Mouse (Mus musculus) forebrain, embryonic 12.5 days (tissue): Measurements from ENCODE around the gene 2310022A10Rik. TPM values are rescaled to one million over a fixed set of nuclear protein-coding genes. Genes with fewer than 3 reads are reported as not detected.

Source experiments
- ATAC-seq: fragments of 200-750 bp; cut with Nextera tagmentation; 2 replicates; pipeline ENCODE4 v1.8.0; 2017; ENCODE audit warnings: moderate TSS enrichment; ENCODE audit not compliant: low FRiP score
- H3K27ac ChIP-seq: fragments of 300-500 bp; sonication (generic); 2 replicates; pipeline ENCODE4 v1.5.1; 2016; ENCODE audit warnings: mild to moderate bottlenecking
- H3K27me3 ChIP-seq: fragments of 300-500 bp; sonication (generic); 2 replicates; pipeline ENCODE4 v1.6.1; 2016; ENCODE audit warnings: mild to moderate bottlenecking
- H3K36me3 ChIP-seq: fragments of 300-500 bp; sonication (generic); replicated peaks from 2 replicates; pipeline ENCODE4 v1.6.1; 2016; ENCODE audit warnings: mild to moderate bottlenecking
- H3K4me1 ChIP-seq: fragments of 300-500 bp; sonication (generic); 2 replicates; pipeline ENCODE4 v1.6.1; 2016
- H3K4me2 ChIP-seq: fragments of 300-500 bp; sonication (generic); 2 replicates; pipeline ENCODE4 v1.6.1; 2016; ENCODE audit warnings: mild to moderate bottlenecking, moderate library complexity
- H3K4me3 ChIP-seq: fragments of 300-500 bp; sonication (generic); replicated peaks from 2 replicates; pipeline ENCODE4 v1.5.1; 2016; ENCODE audit warnings: mild to moderate bottlenecking
- H3K9ac ChIP-seq: fragments of 300-500 bp; sonication (generic); 2 replicates; pipeline ENCODE4 v1.6.1; 2016; ENCODE audit warnings: mild to moderate bottlenecking
- H3K9me3 ChIP-seq: fragments of 300-500 bp; sonication (generic); 2 replicates; pipeline ENCODE4 v1.6.1; 2016
- WGBS: fragments of 180-500 bp; shearing (Covaris S2); methylation state at CpG from one replicate; pipeline ENCODE4 v1.1.7; 2016; 5-methylcytosine and 5-hydroxymethylcytosine counted together
- polyA plus RNA-seq: library from polyadenylated mRNA; unstranded; fragments of >200 nt; fragmentation: Nextera tagmentation; extraction: Ambion mirVana; gene quantifications from 2 replicates; pipeline ENCODE4 v1.2.1, GENCODE M21; 2016

Gene 2310022A10Rik
- polyA plus RNA-seq, 1 experiment from 2014 or later, result 38.7 TPM

DNA sequence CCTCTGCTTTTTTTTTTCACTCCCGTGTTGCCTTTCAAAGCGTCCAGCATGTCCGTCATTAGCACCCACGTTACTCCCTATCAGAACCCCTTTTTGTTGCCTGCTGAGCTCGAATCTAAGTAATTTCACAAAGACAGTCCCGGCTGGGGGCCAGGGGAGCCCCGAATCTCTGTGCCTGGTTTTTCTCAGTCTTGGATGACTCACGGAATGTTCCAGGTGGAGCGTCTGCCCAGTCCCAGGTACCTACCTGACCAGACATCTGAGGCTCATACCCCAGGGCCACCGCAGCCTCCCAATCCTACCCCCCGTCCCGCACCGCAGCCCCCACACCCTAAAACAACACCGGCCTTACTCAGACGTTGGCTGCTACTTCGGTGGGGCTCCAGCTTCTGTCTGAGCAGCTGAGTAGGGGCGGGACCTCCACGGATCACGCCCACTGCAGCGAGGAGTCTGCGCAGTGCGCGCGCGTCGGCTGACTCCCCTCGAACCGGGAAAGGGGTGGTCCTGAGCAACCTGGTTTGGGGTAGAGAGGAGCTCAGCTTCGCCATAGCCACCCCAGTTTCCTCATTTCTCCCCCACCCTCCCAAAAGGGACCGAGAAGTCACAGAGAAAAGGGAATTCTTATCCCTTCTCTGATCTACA, 10.5 kb upstream of the 2310022A10Rik start:
- no peaks in the 10 kb centered on the region for H3K27me3 ChIP-seq
- H3K4me1 ChIP-seq, result peaks cover 23% of the 10 kb centered on the region
- no peaks in the 10 kb centered on the region for H3K9me3 ChIP-seq
- ATAC-seq, result peak; percentile 95
- H3K9ac ChIP-seq, result peak overlapping the region; percentile 62
- no peak overlapping the region for H3K27ac ChIP-seq
- H3K4me3 ChIP-seq, result peak overlapping the region; percentile 45
- peak overlapping the region; percentile 80 for H3K4me2 ChIP-seq
- peaks cover 20% of the 10 kb centered on the region for H3K36me3 ChIP-seq
- 1% methylated on average over 30 of the region's 30 CpGs for WGBS

DNA sequence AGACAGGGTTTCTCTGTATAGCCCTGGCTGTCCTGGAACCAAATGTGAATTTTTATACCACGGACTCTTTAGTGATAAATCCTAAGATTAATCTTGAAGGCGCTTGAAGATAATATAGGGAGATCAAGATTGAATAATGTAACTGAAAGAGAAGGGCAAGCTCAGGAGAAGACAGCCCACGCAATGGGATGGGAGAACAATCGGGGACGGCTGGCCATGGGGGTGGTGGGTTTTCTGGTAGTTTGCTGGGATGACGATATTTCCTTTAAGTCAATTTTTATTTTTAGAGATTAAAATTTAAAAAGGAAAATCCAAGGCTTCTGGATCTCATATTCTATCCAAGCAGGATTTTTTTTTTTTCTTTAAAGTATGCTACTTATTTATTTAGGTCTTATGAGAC, 10.0 kb upstream of the 2310022A10Rik start:
- peaks cover 23% of the 10 kb centered on the region for H3K4me1 ChIP-seq
- no peak overlapping the region for H3K27ac ChIP-seq
- 59% methylated on average over 6 of the region's 6 CpGs for WGBS
- H3K4me3 ChIP-seq, result peak overlapping the region; percentile 45
- H3K4me2 ChIP-seq, result peak overlapping the region; percentile 80
- no peak; the same call in 1 of the 2 replicates for ATAC-seq
- H3K36me3 ChIP-seq, result peaks cover 14% of the 10 kb centered on the region
- H3K9me3 ChIP-seq, result no peaks in the 10 kb centered on the region
- H3K27me3 ChIP-seq, result no peaks in the 10 kb centered on the region
- peak overlapping the region; percentile 62; the same call in 1 of the 2 replicates for H3K9ac ChIP-seq

DNA sequence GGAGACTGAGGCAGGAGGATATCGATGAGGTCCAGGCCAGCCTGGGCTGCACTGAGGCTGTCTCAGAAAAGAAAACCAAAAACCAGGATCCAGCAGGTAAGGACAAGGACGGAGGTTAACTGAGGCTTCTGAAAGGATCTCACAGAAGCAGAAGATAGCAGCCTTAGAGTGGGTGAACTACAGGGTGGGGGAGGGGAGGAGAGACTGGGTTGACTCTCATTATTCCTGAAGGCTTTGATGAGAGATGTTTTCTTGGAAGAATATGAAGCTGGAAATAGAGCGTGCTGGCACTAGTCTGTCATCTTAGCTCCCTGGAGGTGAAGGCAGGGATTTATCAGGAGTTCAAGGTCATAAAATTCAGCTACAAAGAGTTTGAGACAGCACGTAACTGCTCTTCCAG, 9.2 kb upstream of the 2310022A10Rik start:
- peaks cover 23% of the 10 kb centered on the region for H3K4me1 ChIP-seq
- no peak overlapping the region for H3K9ac ChIP-seq
- H3K27ac ChIP-seq, result no peak overlapping the region
- H3K4me2 ChIP-seq, result no peak overlapping the region
- peaks cover 12% of the 10 kb centered on the region for H3K36me3 ChIP-seq
- 92% methylated on average over 4 of the region's 4 CpGs for WGBS
- ATAC-seq, result no peak
- H3K27me3 ChIP-seq, result no peaks in the 10 kb centered on the region
- no peaks in the 10 kb centered on the region for H3K9me3 ChIP-seq
- H3K4me3 ChIP-seq, result no peak overlapping the region

DNA sequence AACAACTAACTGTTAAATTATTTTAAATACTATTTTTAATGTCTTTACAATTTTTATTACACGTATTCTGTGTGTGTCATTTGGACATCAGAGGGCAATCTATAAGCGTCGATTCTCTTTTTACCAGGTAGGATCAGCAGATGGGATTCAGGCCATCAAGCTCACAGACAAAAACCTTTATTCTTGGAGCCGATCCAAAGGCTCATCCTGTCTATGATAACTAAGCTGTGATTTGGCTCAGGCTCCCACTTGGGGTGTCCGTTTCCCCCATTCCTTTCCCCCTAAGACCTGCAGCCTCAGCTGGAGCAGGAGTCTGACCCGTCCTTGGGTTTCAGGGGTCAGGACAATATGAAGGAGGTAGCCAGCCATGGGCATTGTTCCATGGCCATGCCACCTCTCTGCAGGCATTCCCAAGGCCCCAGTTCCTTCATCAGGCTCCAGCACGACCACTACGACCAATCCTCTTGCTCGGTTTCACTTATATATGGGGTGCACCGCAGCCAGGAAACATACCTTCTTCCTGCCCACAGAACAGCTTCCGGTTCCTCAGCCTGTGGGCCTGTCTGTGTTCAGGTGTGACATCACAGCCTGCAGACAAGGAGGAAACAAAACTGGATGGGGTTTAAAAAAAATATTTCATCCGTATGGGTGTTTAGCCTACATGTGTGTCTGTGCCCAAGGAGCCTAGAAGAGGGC, 8.2 kb upstream of the 2310022A10Rik start:
- Histone ChIP-seq H3K27me3 (no peaks in the 10 kb centered on the region), H3K36me3 (peaks cover 4% of the 10 kb centered on the region; the same call in 1 of the 2 replicates), H3K4me3 (no peak overlapping the region), H3K4me1 (peaks cover 23% of the 10 kb centered on the region), H3K9ac (no peak overlapping the region), H3K27ac (no peak overlapping the region), H3K9me3 (no peaks in the 10 kb centered on the region), H3K4me2 (no peak overlapping the region)
- ATAC-seq, result no peak
- WGBS, result 90% methylated on average over 12 of the region's 12 CpGs

DNA sequence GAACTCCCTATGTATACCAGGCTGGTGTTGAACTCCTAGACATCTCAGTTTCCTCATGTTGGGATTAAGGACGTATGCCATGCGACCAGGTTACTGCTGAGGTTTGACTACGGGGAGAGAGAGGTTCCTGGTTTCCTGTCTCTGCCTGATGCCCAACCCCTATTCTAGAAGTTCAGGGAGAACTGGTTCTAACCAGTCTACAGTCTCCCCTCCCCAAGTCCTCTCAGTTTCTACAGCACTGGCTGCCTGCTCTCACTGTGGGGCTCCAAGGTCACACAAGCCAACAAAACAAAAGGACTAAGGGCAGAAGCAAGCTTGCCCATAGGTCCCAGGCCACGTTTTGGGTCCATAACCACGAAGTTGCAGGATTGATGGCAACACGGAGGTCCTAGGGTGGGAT, 3.4 kb upstream of the 2310022A10Rik start:
- Histone ChIP-seq H3K9me3 (no peaks in the 10 kb centered on the region), H3K4me1 (peaks cover 18% of the 10 kb centered on the region), H3K27ac (no peak overlapping the region), H3K9ac (no peak overlapping the region), H3K4me2 (no peak overlapping the region), H3K27me3 (no peaks in the 10 kb centered on the region), H3K4me3 (no peak overlapping the region), H3K36me3 (no peaks in the 10 kb centered on the region)
- no peak for ATAC-seq
- whole genome bisulfite sequencing, result 89% methylated on average over 6 of the region's 6 CpGs

DNA sequence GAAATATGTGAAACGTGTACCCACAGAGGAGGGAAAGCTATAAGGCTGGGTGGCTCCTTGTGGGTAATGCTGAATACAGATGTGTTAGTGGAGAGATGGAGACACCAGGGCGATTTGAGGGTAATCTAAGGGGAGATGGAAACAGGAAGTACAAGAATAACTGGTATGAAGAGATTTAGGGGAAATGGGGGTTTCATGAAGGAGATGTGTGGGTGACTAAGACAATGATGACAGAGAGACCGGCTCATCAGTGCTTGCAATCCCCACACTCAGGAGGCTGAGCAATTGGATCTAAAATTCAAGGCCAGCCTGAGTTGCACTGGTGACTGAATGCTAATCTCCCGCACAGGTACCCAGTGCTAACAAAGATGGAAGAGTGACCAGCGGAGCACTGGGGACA, 963 bp upstream of the 2310022A10Rik start:
- no peak overlapping the region for H3K27ac ChIP-seq
- H3K27me3 ChIP-seq, result no peaks in the 10 kb centered on the region
- H3K9me3 ChIP-seq, result no peaks in the 10 kb centered on the region
- H3K36me3 ChIP-seq, result peaks cover 13% of the 10 kb centered on the region
- peaks cover 22% of the 10 kb centered on the region for H3K4me1 ChIP-seq
- 54% methylated on average over 5 of the region's 5 CpGs for WGBS
- H3K4me2 ChIP-seq, result peak overlapping the region; percentile 65
- no peak for ATAC-seq
- H3K9ac ChIP-seq, result 0 out of 2 replicates have a peak overlapping the region, but pooled peaks have one; percentile 68
- peak overlapping the region; percentile 75 for H3K4me3 ChIP-seq

DNA sequence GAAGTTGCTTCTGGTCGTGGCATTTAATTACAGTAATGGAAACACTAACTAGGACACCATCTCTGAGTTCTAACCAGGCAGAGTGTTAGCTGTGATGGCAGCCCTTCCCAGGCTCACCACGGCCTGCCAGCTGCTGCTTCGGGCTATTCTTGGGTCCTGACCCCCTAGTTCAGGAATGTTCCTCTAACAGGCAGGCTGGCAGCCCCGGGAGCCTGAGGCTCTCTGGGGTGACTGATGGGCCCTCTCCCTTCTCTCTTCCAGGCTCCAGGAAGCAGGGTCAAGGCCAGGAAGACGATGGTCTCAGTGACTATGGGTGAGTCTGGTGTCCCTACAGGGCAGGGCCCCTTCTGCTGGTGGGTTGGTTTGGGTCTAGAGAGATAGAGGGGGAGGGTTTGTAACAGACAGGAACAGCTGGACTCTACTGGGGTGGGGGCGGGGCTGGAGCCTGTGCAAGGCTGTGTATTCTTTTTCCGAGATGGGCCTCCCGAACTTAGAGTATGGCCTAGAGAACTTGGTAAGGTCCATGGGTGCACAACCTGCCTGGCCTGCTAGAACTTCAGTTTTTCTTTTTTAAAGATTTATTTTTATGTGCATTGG, 7.4 kb downstream of the 2310022A10Rik start:
- H3K4me1 ChIP-seq, result no peaks in the 10 kb centered on the region
- H3K4me2 ChIP-seq, result no peak overlapping the region
- peaks cover 70% of the 10 kb centered on the region for H3K36me3 ChIP-seq
- no peak overlapping the region for H3K9ac ChIP-seq
- ATAC-seq, result no peak
- H3K27ac ChIP-seq, result no peak overlapping the region
- no peak overlapping the region for H3K4me3 ChIP-seq
- H3K9me3 ChIP-seq, result no peaks in the 10 kb centered on the region
- 84% methylated on average over 8 of the region's 8 CpGs for WGBS
- no peaks in the 10 kb centered on the region for H3K27me3 ChIP-seq

DNA sequence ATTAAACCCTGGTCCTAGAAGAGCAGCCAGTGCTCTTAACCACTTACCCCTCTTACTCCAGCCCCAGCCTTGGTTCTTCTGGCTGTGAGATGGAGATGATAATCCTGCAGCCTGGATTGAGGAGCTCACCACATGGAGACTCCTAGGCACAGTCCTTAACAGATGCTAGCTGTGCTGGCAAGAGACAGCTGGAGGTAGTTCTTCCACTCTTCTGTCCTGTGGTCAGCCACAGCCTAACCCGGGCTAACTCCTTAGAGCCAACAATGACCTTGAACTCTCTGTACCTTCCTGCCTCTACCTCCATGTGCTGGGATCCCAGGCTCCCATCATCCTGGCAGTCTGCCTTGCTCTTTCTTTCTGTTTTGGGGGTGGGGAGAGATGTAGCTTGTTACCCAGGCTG, 7.9 kb downstream of the 2310022A10Rik start:
- WGBS, result 91% methylated on average over 1 of the region's 1 CpGs
- Histone ChIP-seq H3K9ac (no peak overlapping the region; the same call in 1 of the 2 replicates), H3K9me3 (no peaks in the 10 kb centered on the region), H3K4me3 (no peak overlapping the region), H3K27me3 (no peaks in the 10 kb centered on the region), H3K4me2 (no peak overlapping the region), H3K36me3 (peaks cover 68% of the 10 kb centered on the region), H3K4me1 (no peaks in the 10 kb centered on the region), H3K27ac (no peak overlapping the region)
- no peak for ATAC-seq

DNA sequence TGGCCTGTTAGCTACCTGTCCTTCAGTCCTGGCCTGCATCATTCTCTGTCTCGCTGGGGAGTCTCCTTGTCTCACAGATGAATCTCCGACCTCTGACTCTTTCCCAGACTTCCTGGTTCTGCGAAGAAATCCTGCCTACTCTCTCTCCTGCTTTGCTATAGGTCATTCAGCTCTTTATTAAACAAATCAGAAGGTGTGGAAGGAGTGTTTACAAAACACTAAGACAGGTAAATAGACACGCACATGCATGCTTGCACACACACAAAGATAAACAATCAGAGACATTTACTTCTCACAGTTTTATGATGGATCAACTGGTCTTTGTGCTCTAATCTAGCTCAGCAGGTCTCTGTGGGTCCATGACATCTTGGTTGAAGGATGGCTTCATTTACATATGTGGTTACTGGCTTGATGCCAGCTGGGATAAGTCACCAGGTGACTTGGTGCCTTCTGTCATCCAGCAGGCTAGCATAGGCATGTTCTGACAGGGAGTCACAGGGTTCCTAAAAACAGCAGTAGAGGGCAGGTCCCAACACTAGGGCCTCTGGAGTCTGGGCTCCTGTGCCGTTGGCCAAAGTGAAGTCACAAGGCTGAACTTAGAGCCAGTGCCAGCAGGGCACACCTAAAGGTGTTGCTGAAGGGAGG, 16.7 kb downstream of the 2310022A10Rik start:
- Histone ChIP-seq H3K4me3 (no peak overlapping the region), H3K36me3 (peaks cover 75% of the 10 kb centered on the region)

DNA sequence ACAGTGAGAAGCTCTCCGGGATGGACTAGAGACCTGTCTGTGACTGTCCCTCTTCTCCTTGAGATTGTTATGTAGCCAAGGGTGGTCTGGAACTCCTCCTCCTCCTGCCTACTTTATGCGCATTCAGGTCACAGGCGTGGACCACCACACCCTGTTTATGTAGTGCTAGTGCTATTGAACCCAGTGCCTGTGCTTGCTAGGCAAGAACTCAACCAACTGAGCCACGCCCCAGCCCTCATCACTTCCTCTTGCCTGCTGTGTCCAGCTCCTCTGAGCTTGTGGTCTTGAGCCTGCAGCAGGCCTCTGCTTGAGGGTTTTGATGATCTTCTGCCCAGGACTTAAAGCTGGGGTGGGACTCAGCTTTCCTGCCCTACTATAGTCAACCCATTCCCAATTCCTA, 19.1 kb downstream of the 2310022A10Rik start:
- H3K4me3 ChIP-seq, result no peak overlapping the region
- H3K4me2 ChIP-seq, result no peak overlapping the region
- no peaks in the 10 kb centered on the region for H3K4me1 ChIP-seq
- no peak overlapping the region for H3K9ac ChIP-seq
- H3K36me3 ChIP-seq, result peaks cover 78% of the 10 kb centered on the region
- no peaks in the 10 kb centered on the region for H3K9me3 ChIP-seq
- ATAC-seq, result no peak
- H3K27me3 ChIP-seq, result no peaks in the 10 kb centered on the region
- 95% methylated on average over 4 of the region's 4 CpGs for WGBS
- no peak overlapping the region for H3K27ac ChIP-seq

More for the DNA sequence above, 16.7 kb downstream of the 2310022A10Rik start:
- ATAC-seq, result no peak
- WGBS, result 92% methylated on average over 5 of the region's 5 CpGs
- no peaks in the 10 kb centered on the region for H3K4me1 ChIP-seq
- H3K9me3 ChIP-seq, result no peaks in the 10 kb centered on the region
- H3K27ac ChIP-seq, result no peak overlapping the region
- no peak overlapping the region for H3K4me2 ChIP-seq
- no peaks in the 10 kb centered on the region for H3K27me3 ChIP-seq
- H3K9ac ChIP-seq, result no peak overlapping the region

DNA sequence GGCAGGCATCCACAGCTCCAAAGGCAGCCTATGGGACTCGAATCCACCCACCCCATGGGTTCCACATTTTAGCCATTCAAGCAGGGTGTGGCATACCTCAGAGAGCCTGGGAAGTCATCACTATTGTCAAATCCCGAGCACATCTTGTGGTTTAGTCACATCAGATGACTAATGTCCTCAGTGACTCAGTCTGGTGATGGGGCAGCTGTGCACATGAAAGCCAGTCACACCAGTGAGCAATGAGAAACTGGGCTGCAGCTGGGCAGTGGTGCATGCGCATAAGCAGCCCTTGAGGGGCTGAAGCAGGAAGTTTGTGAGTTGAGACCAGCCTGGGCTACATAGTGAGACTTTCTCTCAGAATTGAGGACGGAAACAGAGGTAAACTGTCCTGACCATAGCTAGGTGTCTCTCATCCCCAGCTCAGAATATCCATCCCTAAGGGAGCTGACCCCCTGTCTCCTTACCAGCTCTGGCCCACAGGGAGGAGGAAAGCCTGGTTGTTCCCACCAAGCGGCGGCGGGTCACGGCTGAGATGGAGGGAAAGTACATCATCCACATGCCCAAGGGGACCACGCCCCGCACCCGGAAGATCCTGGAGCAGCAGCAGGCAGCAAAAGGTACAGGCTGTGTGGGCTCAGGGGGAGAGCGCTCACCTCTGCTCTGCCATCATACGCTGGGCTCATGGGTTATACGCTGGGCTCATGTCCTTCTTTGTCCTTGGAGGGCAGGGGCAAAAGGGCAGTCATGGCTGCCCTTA, 21.3 kb downstream of the 2310022A10Rik start:
- Histone ChIP-seq H3K9ac (no peak overlapping the region), H3K4me1 (no peaks in the 10 kb centered on the region), H3K27ac (no peak overlapping the region), H3K4me3 (no peak overlapping the region), H3K27me3 (no peaks in the 10 kb centered on the region), H3K36me3 (peaks cover 80% of the 10 kb centered on the region), H3K9me3 (no peaks in the 10 kb centered on the region), H3K4me2 (no peak overlapping the region)
- ATAC-seq, result no peak
- 93% methylated on average over 14 of the region's 14 CpGs for WGBS

DNA sequence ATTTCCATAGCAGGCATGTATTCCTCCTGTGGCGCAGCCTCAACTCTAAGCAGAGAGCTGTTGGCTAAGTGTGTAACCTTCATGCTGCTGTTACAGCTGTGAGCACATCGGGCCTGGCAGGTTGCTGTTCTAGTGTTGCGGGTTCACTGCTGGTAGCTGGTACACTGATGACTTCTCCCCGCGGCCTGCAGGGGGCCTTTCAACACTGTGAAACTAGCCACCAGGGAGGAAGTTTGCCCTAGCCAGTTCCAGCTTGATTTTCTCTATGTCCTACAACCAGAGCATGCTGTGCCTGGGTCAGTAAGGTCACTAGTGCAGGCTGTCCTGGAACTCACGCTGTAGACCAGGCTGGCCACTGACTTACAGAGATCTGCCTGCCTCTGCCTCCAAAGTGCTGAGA, 23.9 kb downstream of the 2310022A10Rik start:
- H3K9ac ChIP-seq, result no peak overlapping the region
- no peak overlapping the region for H3K27ac ChIP-seq
- no peaks in the 10 kb centered on the region for H3K9me3 ChIP-seq
- no peak for ATAC-seq
- H3K36me3 ChIP-seq, result peaks cover 86% of the 10 kb centered on the region
- no peaks in the 10 kb centered on the region for H3K27me3 ChIP-seq
- H3K4me3 ChIP-seq, result no peak overlapping the region
- WGBS, result 73% methylated on average over 6 of the region's 6 CpGs
- no peaks in the 10 kb centered on the region for H3K4me1 ChIP-seq
- H3K4me2 ChIP-seq, result no peak overlapping the region
